Mouse (Mus musculus) 3134 (cell line): ENCODE data around the gene Snip1.
A peak's percentile ranks its signal among the peaks of the same experiment; 100 is the strongest.

Experiments used
- DNase-seq: peaks from one replicate; pipeline ENCODE4 v3.0.0-alpha.2; 2011; ENCODE audit warnings: low spot score; ENCODE audit not compliant: insufficient read length; ENCODE audit errors: extremely low read depth

The Snip1 gene

GRCm38 (mm10) chr4:125097412-125097811 lies 30.9 kb downstream of the Snip1 start:
- no peak for DNase-seq

- DNase-seq = no peak
These were observed 33.0 kb downstream of the Snip1 start for GRCm38 (mm10) chr4:125099458-125099857.

- no peak for DNase-seq
These were observed 34.9 kb downstream of the Snip1 start for GRCm38 (mm10) chr4:125101334-125101733.

- no peak for DNase-seq
These were observed 38.9 kb downstream of the Snip1 start for GRCm38 (mm10) chr4:125105354-125105753.

GRCm38 (mm10) chr4:125114638-125115037 lies 48.2 kb downstream of the Snip1 start:
- DNase-seq = peak; percentile 60

GRCm38 (mm10) chr4:125115081-125115480 lies 48.6 kb downstream of the Snip1 start:
- no peak for DNase-seq

- DNase-seq = peak; percentile 79
These were observed 49.2 kb downstream of the Snip1 start for GRCm38 (mm10) chr4:125115710-125116089.

GRCm38 (mm10) chr4:125116090-125116861 lies 49.8 kb downstream of the Snip1 start:
- peak; percentile 80 for DNase-seq

- no peak for DNase-seq
These were observed 50.5 kb downstream of the Snip1 start for GRCm38 (mm10) chr4:125116929-125117328.

GRCm38 (mm10) chr4:125117902-125118320 lies 51.4 kb downstream of the Snip1 start:
- DNase-seq = no peak

GRCm38 (mm10) chr4:125119070-125119469 lies 52.6 kb downstream of the Snip1 start:
- DNase-seq = peak; percentile 28

GRCm38 (mm10) chr4:125119721-125120120 lies 53.2 kb downstream of the Snip1 start:
- DNase-seq = no peak

- DNase-seq = peak; percentile 91
These were observed 56.2 kb downstream of the Snip1 start for GRCm38 (mm10) chr4:125122431-125123278.

GRCm38 (mm10) chr4:125123279-125123671 lies 56.8 kb downstream of the Snip1 start:
- DNase-seq = peak; percentile 72
